Mouse (Mus musculus): Measurements from ENCODE around the gene Mllt3. TPM values are rescaled to one million over a fixed set of nuclear protein-coding genes. Genes with fewer than 3 reads are reported as not detected.

Mllt3 gene
- total RNA-seq, 2 experiments from 2014 or later = 18.4 to 21.9 TPM

- no peak for DNase-seq
Observed at GRCm38 (mm10) chr4:87880297-87880696, 152.9 kb downstream of the Mllt3 start.

- no peak for DNase-seq
Observed at GRCm38 (mm10) chr4:87878701-87879100, 154.5 kb downstream of the Mllt3 start.

- DNase-seq = no peak
Observed at GRCm38 (mm10) chr4:87870563-87870962, 162.6 kb downstream of the Mllt3 start.

- no peak for DNase-seq
Observed at GRCm38 (mm10) chr4:87866564-87866963, 166.6 kb downstream of the Mllt3 start.

- DNase-seq = no peak
Observed at GRCm38 (mm10) chr4:87865848-87866247, 167.3 kb downstream of the Mllt3 start.

GRCm38 (mm10) chr4:87865041-87865440, 168.1 kb downstream of the Mllt3 start:
- DNase-seq = no peak

- no peak for DNase-seq
Observed at GRCm38 (mm10) chr4:87863212-87863611, 170.0 kb downstream of the Mllt3 start.

- no peak for DNase-seq
Observed at GRCm38 (mm10) chr4:87860723-87861122, 172.4 kb downstream of the Mllt3 start.

- no peak for DNase-seq
Observed at GRCm38 (mm10) chr4:87859148-87859547, 174.0 kb downstream of the Mllt3 start.

- no peak for DNase-seq
Observed at GRCm38 (mm10) chr4:87857982-87858381, 175.2 kb downstream of the Mllt3 start.

GRCm38 (mm10) chr4:87852461-87852860, 180.7 kb downstream of the Mllt3 start:
- DNase-seq = no peak

GRCm38 (mm10) chr4:87850051-87850450, 183.1 kb downstream of the Mllt3 start:
- DNase-seq = no peak

GRCm38 (mm10) chr4:87844668-87845210, 188.4 kb downstream of the Mllt3 start:
- DNase-seq = no peak

- DNase-seq = no peak
Observed at GRCm38 (mm10) chr4:87840210-87840910, 192.8 kb downstream of the Mllt3 start.

- DNase-seq = no peak
Observed at GRCm38 (mm10) chr4:87838716-87839115, 194.4 kb downstream of the Mllt3 start.

- no peak for DNase-seq
Observed at GRCm38 (mm10) chr4:87837471-87838361, 195.4 kb downstream of the Mllt3 start.

- no peak for DNase-seq
Observed at GRCm38 (mm10) chr4:87836257-87836656, 196.9 kb downstream of the Mllt3 start.

GRCm38 (mm10) chr4:87835191-87835590, 198.0 kb downstream of the Mllt3 start:
- no peak for DNase-seq

GRCm38 (mm10) chr4:87834310-87834709, 198.9 kb downstream of the Mllt3 start:
- no peak for DNase-seq

GRCm38 (mm10) chr4:87830794-87831306, 202.3 kb downstream of the Mllt3 start:
- DNase-seq = no peak

- no peak for DNase-seq
Observed at GRCm38 (mm10) chr4:87829426-87830063, 203.6 kb downstream of the Mllt3 start.

GRCm38 (mm10) chr4:87826336-87826735, 206.8 kb downstream of the Mllt3 start:
- DNase-seq = no peak
